Mouse (Mus musculus) lung, embryonic 14.5 days (tissue): Measurements from ENCODE around the gene Ago4. TPM values are rescaled to one million over a fixed set of nuclear protein-coding genes. Genes with fewer than 3 reads are reported as not detected.

Experiments
- ATAC-seq: fragments of 200-750 bp; cut with Nextera tagmentation; 2 replicates; pipeline ENCODE4 v1.8.0; 2017; ENCODE audit warnings: mild to moderate bottlenecking, moderate TSS enrichment, moderate library complexity; ENCODE audit not compliant: insufficient read depth
- DNase-seq: peaks from one replicate; pipeline ENCODE4 v3.0.0-alpha.2; 2015
- H3K27ac ChIP-seq: fragments of 300-500 bp; sonication (generic); 2 replicates; pipeline ENCODE4 v1.5.1; 2014; ENCODE audit warnings: low read depth, mild to moderate bottlenecking, moderate library complexity
- H3K27me3 ChIP-seq: fragments of 300-500 bp; sonication (generic); 2 replicates; pipeline ENCODE4 v1.6.1; 2014; ENCODE audit warnings: low read length, control low read depth; ENCODE audit not compliant: insufficient read depth
- H3K36me3 ChIP-seq: fragments of 300-500 bp; sonication (generic); 2 replicates; pipeline ENCODE4 v1.6.1; 2014; ENCODE audit warnings: control low read depth; ENCODE audit not compliant: insufficient read depth
- H3K4me1 ChIP-seq: fragments of 300-500 bp; sonication (generic); 2 replicates; pipeline ENCODE4 v1.6.1; 2014; ENCODE audit warnings: antibody characterized with exemption, control low read depth; ENCODE audit not compliant: insufficient read depth
- H3K4me2 ChIP-seq: fragments of 300-500 bp; sonication (generic); 2 replicates; pipeline ENCODE4 v1.6.1; 2014; ENCODE audit warnings: mild to moderate bottlenecking
- H3K4me3 ChIP-seq: fragments of 300-500 bp; sonication (generic); 2 replicates; pipeline ENCODE4 v1.5.1; 2014; ENCODE audit warnings: low read depth, low read length
- H3K9ac ChIP-seq: fragments of 300-500 bp; sonication (generic); 2 replicates; pipeline ENCODE4 v1.6.1; 2014
- H3K9me3 ChIP-seq: fragments of 300-500 bp; sonication (generic); 2 replicates; pipeline ENCODE4 v1.6.1; 2016; ENCODE audit warnings: low read depth, low read length, control low read depth
- CTCF ChIP-seq: IDR thresholded peaks from 2 replicates; pipeline ENCODE4 v1.5.1; 2016; ENCODE audit warnings: antibody characterized with exemption, low read depth
- WGBS: fragments of 180-500 bp; shearing (Covaris S2); extraction: QIAGEN DNeasy Blood & Tissue Kit; methylation state at CpG from one replicate; pipeline ENCODE4 v1.1.7; 2014; 5-methylcytosine and 5-hydroxymethylcytosine counted together
- polyA plus RNA-seq: library from polyadenylated mRNA; unstranded; fragments of >200 nt; fragmentation: Nextera tagmentation; extraction: Ambion mirVana; gene quantifications from 2 replicates; pipeline ENCODE4 v1.2.1, GENCODE M21; 2014

Gene Ago4
- polyA plus RNA-seq, 1 experiment from 2014 or later, result 3.5 TPM

GRCm38 (mm10) chr4:126526164-126526563, 7.1 kb downstream of the Ago4 start:
- no peak for ATAC-seq
- WGBS, result 49% methylated on average over 3 of the region's 3 CpGs
- TF ChIP-seq CTCF, result no peak

GRCm38 (mm10) chr4:126512308-126513066, 20.8 kb downstream of the Ago4 start:
- Histone ChIP-seq H3K4me3 (no peak overlapping the region), H3K4me2 (no peak overlapping the region), H3K9ac (no peak overlapping the region), H3K4me1 (no peaks in the 10 kb centered on the region), H3K9me3 (no peaks in the 10 kb centered on the region), H3K27ac (peak overlapping the region; percentile 68), H3K27me3 (no peaks in the 10 kb centered on the region), H3K36me3 (no peaks in the 10 kb centered on the region)
- WGBS, result 67% methylated on average over 6 of the region's 6 CpGs
- ATAC-seq, result peak; percentile 92
- DNase-seq, result peak; percentile 65
- TF ChIP-seq CTCF, result no peak

More at GRCm38 (mm10) chr4:126526164-126526563, 7.1 kb downstream of the Ago4 start:
- H3K9ac ChIP-seq, result no peak overlapping the region
- no peaks in the 10 kb centered on the region for H3K9me3 ChIP-seq
- H3K4me3 ChIP-seq, result no peak overlapping the region
- no peak overlapping the region for H3K4me2 ChIP-seq
- no peak overlapping the region for H3K27ac ChIP-seq
- peak; percentile 77 for DNase-seq
- no peaks in the 10 kb centered on the region for H3K36me3 ChIP-seq
- no peaks in the 10 kb centered on the region; the same call in 1 of the 2 replicates for H3K4me1 ChIP-seq
- no peaks in the 10 kb centered on the region for H3K27me3 ChIP-seq

- no peaks in the 10 kb centered on the region for H3K9me3 ChIP-seq
- H3K4me1 ChIP-seq, result no peaks in the 10 kb centered on the region
- peak overlapping the region; percentile 63 for H3K27ac ChIP-seq
- WGBS, result 59% methylated on average over 5 of the region's 5 CpGs
- no peaks in the 10 kb centered on the region for H3K27me3 ChIP-seq
- no peak overlapping the region for H3K4me2 ChIP-seq
- TF ChIP-seq CTCF, result no peak
- ATAC-seq (no peak), DNase-seq (peak; percentile 32)
- H3K36me3 ChIP-seq, result no peaks in the 10 kb centered on the region
- no peak overlapping the region for H3K4me3 ChIP-seq
- no peak overlapping the region for H3K9ac ChIP-seq
These were observed 22.3 kb downstream of the Ago4 start for GRCm38 (mm10) chr4:126511013-126511412.

- H3K36me3 ChIP-seq, result no peaks in the 10 kb centered on the region
- no peak overlapping the region for H3K9ac ChIP-seq
- H3K4me2 ChIP-seq, result no peak overlapping the region
- no peaks in the 10 kb centered on the region for H3K27me3 ChIP-seq
- 86% methylated on average over 2 of the region's 2 CpGs for WGBS
- ATAC-seq, result no peak
- no peaks in the 10 kb centered on the region for H3K9me3 ChIP-seq
- no peak for DNase-seq
- TF ChIP-seq CTCF, result no peak
- H3K4me1 ChIP-seq, result no peaks in the 10 kb centered on the region
- no peak overlapping the region for H3K4me3 ChIP-seq
- H3K27ac ChIP-seq, result no peak overlapping the region
These were observed 24.2 kb downstream of the Ago4 start for GRCm38 (mm10) chr4:126509072-126509471.

GRCm38 (mm10) chr4:126508110-126508899, 25.0 kb downstream of the Ago4 start:
- no peak for TF ChIP-seq CTCF
- Histone ChIP-seq H3K4me3 (no peak overlapping the region), H3K9ac (no peak overlapping the region), H3K4me1 (no peaks in the 10 kb centered on the region), H3K4me2 (no peak overlapping the region), H3K27ac (no peak overlapping the region), H3K36me3 (no peaks in the 10 kb centered on the region), H3K27me3 (no peaks in the 10 kb centered on the region), H3K9me3 (no peaks in the 10 kb centered on the region)
- no peak for ATAC-seq
- DNase-seq, result no peak
- WGBS, result 59% methylated on average over 14 of the region's 14 CpGs

- Histone ChIP-seq H3K27me3 (no peaks in the 10 kb centered on the region), H3K9ac (no peak overlapping the region), H3K9me3 (no peaks in the 10 kb centered on the region), H3K4me1 (0 out of 2 replicates have a peak, but pooled peaks cover 2% of the 10 kb centered on the region), H3K36me3 (no peaks in the 10 kb centered on the region), H3K27ac (no peak overlapping the region), H3K4me2 (0 out of 2 replicates have a peak overlapping the region, but pooled peaks have one; percentile 2), H3K4me3 (no peak overlapping the region)
- peak; percentile 66 for ATAC-seq
- no peak for TF ChIP-seq CTCF
- WGBS, result 62% methylated on average over 8 of the region's 8 CpGs
- DNase-seq, result no peak
These were observed 30.3 kb downstream of the Ago4 start for GRCm38 (mm10) chr4:126502977-126503309.
